Mouse (Mus musculus): Measurements from ENCODE around the gene Fam221b. TPM values are rescaled to one million over a fixed set of nuclear protein-coding genes. Genes with fewer than 3 reads are reported as not detected.
A peak's percentile ranks its signal among the peaks of the same experiment; 100 is the strongest.

Fam221b gene
- polyA plus RNA-seq (2015; fragmentation: Nextera tagmentation; extraction: Ambion mirVana), result 1.6 and 4.0 TPM in 2 replicates

DNA sequence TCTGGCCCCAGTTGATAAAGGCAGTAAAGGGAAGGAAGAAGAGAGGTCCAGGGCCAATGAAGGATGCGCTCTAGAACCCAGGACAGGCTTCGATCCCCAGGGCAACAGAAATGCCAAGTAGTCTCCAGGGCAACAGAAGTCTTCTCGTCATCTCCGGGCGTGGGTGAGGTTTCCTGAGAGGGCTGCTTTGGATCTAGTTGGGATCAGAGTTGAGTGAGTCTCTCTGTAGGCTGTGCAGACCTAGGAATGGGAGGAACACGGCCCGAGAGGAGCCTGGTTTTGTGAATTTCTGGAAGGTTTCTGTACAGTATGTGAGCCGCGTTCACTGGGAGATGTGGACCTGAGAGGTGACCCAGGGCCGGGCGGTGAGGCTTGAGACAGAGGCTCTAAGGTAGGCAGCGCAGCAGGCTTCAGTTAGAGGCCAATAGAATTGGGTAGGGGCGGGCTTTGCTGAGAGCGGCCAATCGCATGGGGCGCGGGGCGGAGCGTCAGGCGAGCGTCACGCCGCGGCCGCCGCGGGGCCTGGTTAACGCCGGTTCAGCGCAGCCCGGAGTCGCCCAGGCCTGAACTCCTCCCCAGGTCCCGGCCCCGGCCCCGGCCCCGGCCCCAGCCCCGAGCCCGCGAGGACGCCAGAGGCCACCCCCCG is at the start of gene Fam221b, which contains the start of gene Tmem8b:
Fam221b (minus strand) TSS at position 364 of the 646 bp plus-strand sequence.
Tmem8b (plus strand) TSS at position 190 of the 646 bp plus-strand sequence.
- H3K9me3 ChIP-seq (replicated peaks), result no peaks in the 10 kb centered on the region
- ATAC-seq (replicated peaks; ENCODE audit: insufficient number of reproducible peaks, insufficient read depth, low FRiP score, low read depth), result peak; percentile 88
- peak within 1 kb of the TSS; percentile 79 for H3K27ac ChIP-seq
- no peaks in the 10 kb centered on the region for H3K36me3 ChIP-seq
- H3K4me2 ChIP-seq, result peak within 1 kb of the TSS; percentile 87
- H3K4me1 ChIP-seq (replicated peaks), result peaks cover 20% of the 10 kb centered on the region
- peaks cover 35% of the 10 kb centered on the region for H3K27me3 ChIP-seq
- H3K4me3 ChIP-seq, result peak within 1 kb of the TSS; percentile 89
- peak within 1 kb of the TSS; percentile 88 for H3K9ac ChIP-seq
- WGBS, result 1% methylated on average over 40 of the region's 41 CpGs

DNA sequence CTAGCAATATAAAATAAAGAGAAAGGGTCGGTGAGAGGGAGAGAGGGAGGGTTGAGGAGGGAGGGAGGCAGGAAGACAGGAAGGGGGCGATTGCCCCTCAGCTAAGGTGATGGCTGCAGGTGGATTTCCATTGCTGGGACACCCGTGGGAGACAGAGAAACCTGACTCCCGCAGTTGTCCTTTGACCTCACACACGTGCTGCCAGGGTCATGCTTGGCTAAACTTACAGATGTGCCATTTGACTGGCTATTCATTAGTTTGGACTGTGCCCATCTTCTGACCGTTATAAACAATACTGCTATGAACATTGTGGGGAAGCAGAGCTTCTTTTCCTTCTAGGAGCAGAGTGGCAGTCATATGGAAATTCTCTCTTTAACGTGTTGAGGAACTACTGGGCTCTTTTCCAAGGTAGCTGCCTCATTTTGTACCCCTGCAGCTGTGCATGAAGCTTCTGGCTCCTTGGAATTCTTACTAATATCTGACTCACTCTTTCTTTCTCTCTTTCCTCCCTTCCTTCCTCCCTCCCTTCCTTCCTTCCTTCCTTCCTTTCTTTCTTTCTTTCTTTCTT is 44.8 kb upstream of the Fam221b start:
- 0 out of 2 replicates have a peak, but pooled peaks cover 3% of the 10 kb centered on the region for H3K27me3 ChIP-seq
- H3K4me3 ChIP-seq, result no peak overlapping the region
- 38% methylated on average over 7 of the region's 7 CpGs for WGBS
- no peaks in the 10 kb centered on the region for H3K36me3 ChIP-seq
- H3K9ac ChIP-seq, result no peak overlapping the region
- H3K4me1 ChIP-seq (replicated peaks), result peaks cover 6% of the 10 kb centered on the region
- no peak overlapping the region for H3K4me2 ChIP-seq
- no peak overlapping the region for H3K27ac ChIP-seq
- ATAC-seq (replicated peaks; ENCODE audit: insufficient number of reproducible peaks, insufficient read depth, low FRiP score, low read depth), result no peak
- no peaks in the 10 kb centered on the region for H3K9me3 ChIP-seq (replicated peaks)

DNA sequence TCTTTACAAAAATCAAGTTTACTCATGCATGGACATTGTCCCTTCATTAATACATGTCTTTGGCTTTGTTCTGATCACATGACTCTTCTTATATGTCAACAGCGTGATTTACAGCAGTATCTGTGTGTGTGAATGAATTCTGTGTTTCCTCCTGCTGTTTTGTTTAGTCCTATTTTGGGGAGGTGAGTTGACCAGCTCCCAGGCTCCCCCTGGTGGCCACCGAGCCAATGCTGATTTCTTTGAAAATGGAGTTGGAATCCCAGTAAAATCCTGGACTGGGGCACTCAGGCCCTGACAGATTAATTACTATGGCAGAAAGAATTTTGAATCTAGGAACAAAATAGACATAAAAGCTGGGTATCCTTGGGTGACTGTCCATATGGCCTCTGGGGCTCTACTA is 42.9 kb upstream of the Fam221b start:
- Histone ChIP-seq H3K9ac (no peak overlapping the region), H3K27me3 (0 out of 2 replicates have a peak, but pooled peaks cover 3% of the 10 kb centered on the region), H3K4me3 (no peak overlapping the region; the same call in 1 of the 2 replicates), H3K4me2 (peak overlapping the region; percentile 42), H3K27ac (peak overlapping the region; percentile 46), H3K4me1 (replicated peaks) (peaks cover 6% of the 10 kb centered on the region), H3K36me3 (no peaks in the 10 kb centered on the region), H3K9me3 (replicated peaks) (no peaks in the 10 kb centered on the region)
- WGBS, result 0% methylated on average over 2 of the region's 2 CpGs
- ATAC-seq (replicated peaks; ENCODE audit: insufficient number of reproducible peaks, insufficient read depth, low FRiP score, low read depth), result no peak

GRCm38 (mm10) chr4:43709869-43710268 is 40.9 kb upstream of the Fam221b start, which contains the start of gene Olfr71:
Gene Olfr71 (minus strand): TSS chr4:43710255.
- Histone ChIP-seq H3K4me1 (replicated peaks) (peaks cover 6% of the 10 kb centered on the region), H3K9me3 (replicated peaks) (no peaks in the 10 kb centered on the region), H3K27me3 (0 out of 2 replicates have a peak, but pooled peaks cover 3% of the 10 kb centered on the region), H3K4me2 (no peak within 1 kb of the TSS), H3K4me3 (no peak within 1 kb of the TSS), H3K9ac (no peak within 1 kb of the TSS), H3K27ac (no peak within 1 kb of the TSS), H3K36me3 (no peaks in the 10 kb centered on the region)
- no peak for ATAC-seq (replicated peaks; ENCODE audit: insufficient number of reproducible peaks, insufficient read depth, low FRiP score, low read depth)
- 58% methylated on average over 6 of the region's 6 CpGs for WGBS

GRCm38 (mm10) chr4:43705991-43706390 is 37.0 kb upstream of the Fam221b start:
- Histone ChIP-seq H3K36me3 (no peaks in the 10 kb centered on the region), H3K4me2 (no peak overlapping the region), H3K9me3 (replicated peaks) (no peaks in the 10 kb centered on the region), H3K4me1 (replicated peaks) (no peaks in the 10 kb centered on the region; the same call in 1 of the 2 replicates), H3K27me3 (no peaks in the 10 kb centered on the region), H3K4me3 (no peak overlapping the region), H3K9ac (no peak overlapping the region), H3K27ac (no peak overlapping the region)
- 65% methylated on average over 13 of the region's 13 CpGs for WGBS
- ATAC-seq (replicated peaks; ENCODE audit: insufficient number of reproducible peaks, insufficient read depth, low FRiP score, low read depth), result no peak

- H3K4me3 ChIP-seq, result no peak overlapping the region
- H3K36me3 ChIP-seq, result no peaks in the 10 kb centered on the region
- H3K27ac ChIP-seq, result no peak overlapping the region
- H3K9me3 ChIP-seq (replicated peaks), result no peaks in the 10 kb centered on the region
- H3K4me1 ChIP-seq (replicated peaks), result no peaks in the 10 kb centered on the region
- ATAC-seq (replicated peaks; ENCODE audit: insufficient number of reproducible peaks, insufficient read depth, low FRiP score, low read depth), result no peak
- WGBS, result 69% methylated on average over 8 of the region's 8 CpGs
- no peak overlapping the region for H3K4me2 ChIP-seq
- H3K9ac ChIP-seq, result no peak overlapping the region
- H3K27me3 ChIP-seq, result no peaks in the 10 kb centered on the region
These were observed 34.9 kb upstream of the Fam221b start for GRCm38 (mm10) chr4:43703851-43704250.

DNA sequence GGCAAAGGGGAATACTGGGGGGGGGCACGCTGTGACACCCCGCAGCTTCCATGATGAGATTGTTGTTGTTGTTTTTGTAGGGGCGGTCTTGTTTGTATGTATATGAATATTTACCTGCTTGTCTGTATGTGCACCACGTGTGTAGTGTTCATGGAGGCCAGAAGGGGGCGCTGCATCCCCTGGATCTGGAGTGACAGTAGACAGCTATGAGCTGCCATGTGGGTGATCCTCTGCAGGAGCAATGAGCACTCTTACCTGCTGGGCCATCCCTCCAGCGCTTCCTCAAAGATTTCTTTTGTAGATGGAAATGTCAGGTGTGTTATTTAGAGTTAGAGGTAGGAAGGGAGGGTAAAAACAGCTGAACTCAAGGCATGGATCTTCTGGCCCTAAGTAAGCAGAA is 34.5 kb upstream of the Fam221b start:
- Histone ChIP-seq H3K9ac (no peak overlapping the region), H3K27me3 (no peaks in the 10 kb centered on the region), H3K36me3 (no peaks in the 10 kb centered on the region), H3K4me3 (no peak overlapping the region), H3K27ac (no peak overlapping the region), H3K4me1 (replicated peaks) (no peaks in the 10 kb centered on the region), H3K9me3 (replicated peaks) (no peaks in the 10 kb centered on the region), H3K4me2 (no peak overlapping the region)
- ATAC-seq (replicated peaks; ENCODE audit: insufficient number of reproducible peaks, insufficient read depth, low FRiP score, low read depth), result no peak
- 76% methylated on average over 6 of the region's 6 CpGs for WGBS

DNA sequence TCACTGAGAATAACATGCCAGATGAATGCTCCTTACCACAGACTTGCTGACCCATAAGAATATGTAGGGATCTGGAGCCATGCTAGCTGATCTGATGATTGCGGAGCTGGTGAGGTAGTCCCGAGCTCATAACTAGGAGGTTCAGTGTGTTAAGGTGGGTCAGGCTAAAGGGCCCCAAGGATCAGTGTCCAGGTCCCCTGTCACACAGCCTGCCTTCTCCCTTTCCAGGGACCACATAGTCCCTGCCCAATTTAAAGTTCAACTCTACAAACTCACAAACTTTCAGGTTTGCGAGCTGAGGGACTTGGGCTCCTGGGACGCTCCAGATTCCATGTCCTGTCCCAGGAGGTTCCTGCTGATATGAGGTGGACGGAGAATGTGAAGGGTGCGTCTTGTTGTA is 31.8 kb upstream of the Fam221b start, which contains the start of gene Olfr70:
Olfr70 (minus strand) TSS at position 101 of the 400 bp plus-strand sequence.
- Histone ChIP-seq H3K9ac (no peak within 1 kb of the TSS), H3K4me3 (no peak within 1 kb of the TSS), H3K27ac (no peak within 1 kb of the TSS), H3K36me3 (no peaks in the 10 kb centered on the region), H3K4me1 (replicated peaks) (peaks cover 5% of the 10 kb centered on the region), H3K4me2 (no peak within 1 kb of the TSS), H3K9me3 (replicated peaks) (no peaks in the 10 kb centered on the region), H3K27me3 (no peaks in the 10 kb centered on the region)
- WGBS, result 82% methylated on average over 6 of the region's 6 CpGs
- ATAC-seq (replicated peaks; ENCODE audit: insufficient number of reproducible peaks, insufficient read depth, low FRiP score, low read depth), result no peak

DNA sequence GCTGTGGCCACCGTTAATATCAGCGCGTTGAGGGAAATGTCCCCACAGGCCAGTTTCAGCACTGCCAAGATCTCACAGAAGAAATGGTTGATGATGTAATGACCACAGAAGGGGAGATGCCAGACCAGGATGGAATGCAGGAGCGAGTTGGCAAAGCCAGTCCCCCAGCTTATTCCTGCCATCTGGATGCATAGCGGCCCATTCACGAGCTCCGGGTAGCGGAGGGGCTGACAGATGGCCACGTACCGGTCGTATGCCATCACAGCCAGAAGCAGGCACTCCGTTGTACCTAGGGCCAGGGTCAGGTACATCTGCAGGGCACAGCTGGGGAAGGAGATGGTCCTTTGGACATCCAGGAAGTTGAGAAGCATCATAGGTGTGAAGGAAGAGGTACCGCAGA is 27.6 kb upstream of the Fam221b start:
- ATAC-seq (replicated peaks; ENCODE audit: insufficient number of reproducible peaks, insufficient read depth, low FRiP score, low read depth), result no peak
- Histone ChIP-seq H3K36me3 (no peaks in the 10 kb centered on the region), H3K27me3 (no peaks in the 10 kb centered on the region), H3K9me3 (replicated peaks) (no peaks in the 10 kb centered on the region), H3K4me2 (no peak overlapping the region), H3K9ac (no peak overlapping the region), H3K27ac (no peak overlapping the region), H3K4me3 (no peak overlapping the region), H3K4me1 (replicated peaks) (peaks cover 27% of the 10 kb centered on the region)
- 86% methylated on average over 13 of the region's 13 CpGs for WGBS

DNA sequence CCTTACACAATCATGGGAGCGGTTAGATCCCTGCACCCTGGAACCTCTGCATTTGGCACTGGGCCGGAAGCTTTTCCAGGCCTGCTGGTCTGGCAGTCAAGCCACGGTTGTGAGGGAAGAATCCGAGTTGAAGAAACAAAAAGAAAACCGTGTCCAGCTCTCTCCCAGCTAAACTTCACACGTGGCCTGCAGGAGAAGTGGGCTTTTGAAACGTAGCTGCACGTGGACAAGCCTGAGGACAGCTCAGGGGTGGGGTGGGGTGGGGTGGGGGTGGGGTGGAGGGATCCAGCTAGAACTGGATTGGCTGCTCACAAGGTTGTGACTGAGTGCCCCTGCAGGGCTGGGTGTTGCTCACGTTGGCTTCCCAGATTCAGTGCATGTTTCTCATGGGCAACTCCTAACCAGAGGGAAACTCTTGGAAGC is 26.3 kb upstream of the Fam221b start:
- H3K4me1 ChIP-seq (replicated peaks), result peaks cover 27% of the 10 kb centered on the region
- no peaks in the 10 kb centered on the region for H3K27me3 ChIP-seq
- 13% methylated on average over 9 of the region's 9 CpGs for WGBS
- peak overlapping the region; percentile 49; the same call in 1 of the 2 replicates for H3K27ac ChIP-seq
- no peak for ATAC-seq (replicated peaks; ENCODE audit: insufficient number of reproducible peaks, insufficient read depth, low FRiP score, low read depth)
- H3K4me2 ChIP-seq, result no peak overlapping the region
- no peaks in the 10 kb centered on the region for H3K36me3 ChIP-seq
- no peaks in the 10 kb centered on the region for H3K9me3 ChIP-seq (replicated peaks)
- no peak overlapping the region for H3K9ac ChIP-seq
- H3K4me3 ChIP-seq, result no peak overlapping the region

DNA sequence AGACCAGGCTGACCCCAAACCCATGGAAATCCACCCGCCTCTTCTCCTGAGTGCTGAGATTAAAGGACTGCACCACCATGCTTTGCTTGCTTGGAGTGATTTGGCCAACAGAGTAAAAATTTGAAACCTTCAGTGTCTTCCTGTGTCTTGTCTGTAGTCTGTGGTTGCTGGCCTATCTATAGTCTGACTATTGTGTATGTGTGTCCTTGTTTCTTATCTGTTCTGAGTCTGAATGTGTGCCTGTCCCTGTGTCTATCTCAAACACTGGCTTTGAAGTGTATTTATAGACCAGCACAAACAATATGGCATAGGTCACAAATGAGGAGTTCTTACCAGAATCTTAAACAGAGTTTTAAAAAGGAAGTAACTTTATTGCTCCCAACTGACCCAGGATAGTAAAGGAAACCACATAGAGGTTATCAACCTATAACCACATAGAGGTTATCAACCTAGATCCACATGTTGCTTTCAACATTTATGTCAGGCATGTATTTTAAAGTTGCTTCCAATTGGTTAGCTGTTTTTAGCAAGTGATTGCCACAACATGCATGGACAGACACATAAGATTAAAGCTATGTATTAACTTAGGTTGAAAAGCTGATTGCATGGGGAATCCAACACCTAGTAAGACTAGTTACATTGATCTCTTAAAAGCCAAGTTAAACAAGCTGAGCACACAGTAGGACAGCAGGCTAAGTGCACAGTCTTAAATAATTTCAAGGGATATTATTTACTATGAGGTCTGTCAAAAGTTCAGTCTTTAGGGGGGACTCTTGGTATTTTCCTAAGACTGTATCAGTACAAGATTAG is 25.7 kb upstream of the Fam221b start:
- ATAC-seq (replicated peaks; ENCODE audit: insufficient number of reproducible peaks, insufficient read depth, low FRiP score, low read depth), result no peak
- no peaks in the 10 kb centered on the region for H3K36me3 ChIP-seq
- no peak overlapping the region for H3K4me2 ChIP-seq
- H3K4me3 ChIP-seq, result no peak overlapping the region
- no peak overlapping the region for H3K9ac ChIP-seq
- H3K27ac ChIP-seq, result peak overlapping the region; percentile 49; the same call in 1 of the 2 replicates
- H3K27me3 ChIP-seq, result no peaks in the 10 kb centered on the region
- peaks cover 27% of the 10 kb centered on the region for H3K4me1 ChIP-seq (replicated peaks)
- no peaks in the 10 kb centered on the region for H3K9me3 ChIP-seq (replicated peaks)
- 81% methylated on average over 1 of the region's 1 CpGs for WGBS
